Mouse (Mus musculus) C2C12 (cell line): ENCODE results near the gene Psmb1. TPM values are rescaled to one million over a fixed set of nuclear protein-coding genes. Genes with fewer than 3 reads are reported as not detected.

ENCODE experiments used
- H3K27me3 ChIP-seq: one replicate; pipeline ENCODE4 v1.6.1; 2011; ENCODE audit not compliant: control insufficient read depth, insufficient read depth, insufficient read length
- H3K36me3 ChIP-seq: one replicate; pipeline ENCODE4 v1.6.1; 2011; ENCODE audit not compliant: control insufficient read depth, insufficient read depth
- H3K4me3 ChIP-seq: one replicate; pipeline ENCODE4 v1.5.1; 2011; ENCODE audit warnings: mild to moderate bottlenecking, control low read depth; ENCODE audit not compliant: poor library complexity, insufficient read depth, severe bottlenecking
- H3K79me2 ChIP-seq: one replicate; pipeline ENCODE4 v1.6.1; 2011; ENCODE audit not compliant: control insufficient read depth, insufficient read depth
- H3K79me3 ChIP-seq: one replicate; pipeline ENCODE4 v1.6.1; 2011; ENCODE audit warnings: low read depth, control low read depth
- H3ac ChIP-seq: one replicate; pipeline ENCODE3; 2011; ENCODE audit warnings: low read depth; ENCODE audit not compliant: control insufficient read depth, insufficient read length
- CEBPB ChIP-seq: IDR thresholded peaks from one replicate; pipeline ENCODE4 v1.6.1; 2011; ENCODE audit warnings: low read depth, mild to moderate bottlenecking, control low read depth, moderate library complexity
- CTCF ChIP-seq: IDR thresholded peaks from one replicate; pipeline ENCODE4 v1.5.1; 2011; ENCODE audit not compliant: control insufficient read depth, insufficient read depth, insufficient read length
- FOSL1 ChIP-seq: IDR thresholded peaks from one replicate; pipeline ENCODE4 v1.8.0; 2011; ENCODE audit warnings: mild to moderate bottlenecking, low read length; ENCODE audit not compliant: poor library complexity, insufficient read depth, severe bottlenecking
- MAX ChIP-seq: IDR thresholded peaks from one replicate; pipeline ENCODE4 v1.6.1; 2011; ENCODE audit warnings: mild to moderate bottlenecking, control low read depth
- MYOD1 ChIP-seq: IDR thresholded peaks from one replicate; pipeline ENCODE4 v1.6.1; 2011; ENCODE audit warnings: low read depth; ENCODE audit not compliant: control insufficient read depth, insufficient read length
- MYOG ChIP-seq: IDR thresholded peaks from one replicate; pipeline ENCODE4 v1.6.1; 2011; ENCODE audit not compliant: control insufficient read depth, insufficient read length; ENCODE audit errors: extremely low read depth
- USF1 ChIP-seq: IDR thresholded peaks from one replicate; pipeline ENCODE4 v1.6.1; 2011; ENCODE audit warnings: low read depth, mild to moderate bottlenecking, control low read depth, moderate library complexity
- polyA plus RNA-seq: library from polyadenylated mRNA; unstranded; fragments of >200 nt; fragmentation: generic; extraction: Trizol; gene quantifications from one replicate; pipeline ENCODE4 v1.2.1, GENCODE M21; 2012; ENCODE audit warnings: missing spikeins

Psmb1 gene
- polyA plus RNA-seq, 1 experiment: 216 TPM

- Histone ChIP-seq H3K4me3 (no peak overlapping the region), H3K79me2 (no peaks in the 10 kb centered on the region), H3K36me3 (peaks cover 34% of the 10 kb centered on the region), H3K79me3 (no peaks in the 10 kb centered on the region), H3K27me3 (no peaks in the 10 kb centered on the region), H3ac (no peak overlapping the region)
- no peak for TF ChIP-seq FOSL1
- TF ChIP-seq MYOG: no peak
- TF ChIP-seq MYOD1: no peak
- no peak for TF ChIP-seq CEBPB
- TF ChIP-seq MAX: no peak
- TF ChIP-seq USF1: no peak
- TF ChIP-seq CTCF: no peak
Measured at GRCm38 (mm10) chr17:15429937-15430336, 69.6 kb downstream of the Psmb1 start.

DNA sequence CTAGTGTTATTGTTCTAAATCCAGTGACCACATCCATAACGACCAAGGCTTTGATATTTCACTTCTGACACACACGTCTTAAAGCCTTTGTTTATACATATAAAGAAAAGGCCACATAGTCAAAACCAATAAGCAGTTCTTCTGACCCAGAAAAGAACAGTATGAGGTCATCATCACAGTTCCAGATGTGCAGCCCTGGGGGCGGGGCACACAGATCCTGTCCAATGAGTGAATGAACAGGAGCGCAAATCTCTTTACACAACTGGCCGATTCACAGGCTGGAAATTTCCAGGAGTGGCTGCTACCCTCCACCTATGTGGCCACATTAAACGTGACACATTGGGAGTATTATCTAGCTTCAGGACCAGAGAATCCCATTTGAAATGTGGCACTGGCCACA, 70.1 kb downstream of the Psmb1 start:
- TF ChIP-seq MYOG (no peak), USF1 (no peak), CTCF (no peak), MYOD1 (no peak), FOSL1 (no peak), CEBPB (no peak), MAX (no peak)
- no peaks in the 10 kb centered on the region for H3K27me3 ChIP-seq

GRCm38 (mm10) chr17:15425931-15426330, 73.6 kb downstream of the Psmb1 start:
- TF ChIP-seq CEBPB: no peak
- no peak for TF ChIP-seq FOSL1
- no peak for TF ChIP-seq MAX
- no peak for TF ChIP-seq MYOD1
- no peak for TF ChIP-seq MYOG
- TF ChIP-seq CTCF: no peak
- no peak for TF ChIP-seq USF1
- H3K27me3 ChIP-seq: no peaks in the 10 kb centered on the region
- peaks cover 64% of the 10 kb centered on the region for H3K36me3 ChIP-seq
- H3K79me2 ChIP-seq: no peaks in the 10 kb centered on the region
- no peaks in the 10 kb centered on the region for H3K79me3 ChIP-seq
- H3K4me3 ChIP-seq: no peak overlapping the region
- no peak overlapping the region for H3ac ChIP-seq

More for the DNA sequence above, 70.1 kb downstream of the Psmb1 start:
- H3K79me2 ChIP-seq: no peaks in the 10 kb centered on the region
- H3K79me3 ChIP-seq: no peaks in the 10 kb centered on the region
- no peak overlapping the region for H3K4me3 ChIP-seq
- H3ac ChIP-seq: no peak overlapping the region
- peaks cover 36% of the 10 kb centered on the region for H3K36me3 ChIP-seq

Other genes with a start within 250 kb of the Psmb1 start
- gene Dll1, start 122.9 kb downstream of the Psmb1 start, polyA plus RNA-seq: 2.2 TPM
- gene Fam120b, start 103.5 kb downstream of the Psmb1 start, polyA plus RNA-seq: 7.4 TPM
- gene Tbp, start 137 bp upstream of the Psmb1 start, polyA plus RNA-seq: 18.3 TPM
- gene Pdcd2, start 27.6 kb upstream of the Psmb1 start, polyA plus RNA-seq: 42.5 TPM
- gene Prdm9, start 64.6 kb upstream of the Psmb1 start, polyA plus RNA-seq: 0.43 TPM
- 6.9 TPM for gene Chd1, start 205.2 kb upstream of the Psmb1 start, polyA plus RNA-seq